Mouse (Mus musculus): ENCODE results near the gene Inpp5k. TPM values are rescaled to one million over a fixed set of nuclear protein-coding genes. Genes with fewer than 3 reads are reported as not detected.

Inpp5k gene
- polyA plus RNA-seq, 1 experiment = 20.7 TPM

DNA sequence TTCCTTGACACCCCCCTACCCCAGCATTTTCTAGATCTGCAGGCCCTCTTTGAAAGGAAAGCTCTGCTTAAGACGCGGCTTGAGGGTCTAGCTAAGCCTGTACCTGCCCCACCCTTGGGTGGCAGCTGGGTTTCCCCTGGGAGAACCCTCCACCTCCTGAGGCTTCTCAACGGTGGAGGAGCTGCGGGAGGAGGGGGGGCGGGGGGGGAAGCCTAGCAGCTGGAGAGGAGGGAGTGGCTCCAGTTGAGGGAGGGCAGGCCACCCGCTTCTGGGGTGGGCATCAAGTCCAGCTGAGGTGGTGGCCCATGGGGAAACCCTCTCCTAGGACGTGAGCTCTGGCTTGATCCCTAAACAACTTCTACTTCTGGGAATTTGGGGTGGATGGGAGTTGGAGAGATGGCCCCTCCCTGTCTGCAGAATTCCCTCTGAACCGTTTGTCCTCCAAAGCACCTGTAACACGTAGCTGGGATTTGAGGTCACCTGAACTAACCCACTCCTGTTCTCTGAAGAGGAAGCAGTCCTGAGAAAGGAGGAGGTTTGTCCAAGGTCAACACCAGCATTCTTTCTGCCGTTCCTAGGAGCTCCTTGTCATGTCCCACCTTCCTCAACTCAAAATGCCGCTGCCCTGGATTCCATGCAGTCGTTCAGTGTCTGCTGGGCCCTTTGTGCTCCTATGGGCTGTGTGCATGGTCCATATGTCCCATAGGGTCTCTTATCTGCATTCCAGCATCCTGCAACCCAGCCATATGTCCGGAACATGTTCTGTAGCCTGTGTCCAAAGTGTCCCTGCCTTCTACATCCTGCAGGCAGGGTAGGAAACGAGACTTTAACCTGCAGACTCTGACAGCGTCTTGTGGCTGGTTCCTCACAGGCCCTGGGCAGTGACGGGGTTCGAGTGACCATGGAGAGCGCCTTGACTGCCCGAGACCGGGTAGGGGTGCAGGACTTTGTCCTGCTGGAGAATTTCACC lies 26.1 kb downstream of the Inpp5k start:
- Histone ChIP-seq H3K4me3 (peak overlapping the region; percentile 65), H3K79me2 (ENCODE audit: control insufficient read depth, insufficient read depth) (peaks cover 23% of the 10 kb centered on the region), H3K36me3 (ENCODE audit: control insufficient read depth, insufficient read depth) (peaks cover 36% of the 10 kb centered on the region), H3ac (ENCODE audit: control insufficient read depth, insufficient read length) (peak overlapping the region; percentile 10), H3K27me3 (ENCODE audit: control insufficient read depth, insufficient read depth, insufficient read length) (no peaks in the 10 kb centered on the region), H3K4me2 (ENCODE audit: low read depth) (peak overlapping the region; percentile 86)
- TF ChIP-seq TCF3 (IDR thresholded peaks at IDR 0.05; ENCODE audit: insufficient read length, low read depth) (no peak), MYOD1 (IDR thresholded peaks at IDR 0.05; ENCODE audit: control insufficient read depth in 1 of 3, insufficient read length in 2 of 3, low read depth in 2 of 3) (peak in 1 of 3 experiments; percentile 49), MYOG (IDR thresholded peaks at IDR 0.05; ENCODE audit: control insufficient read depth in 1 of 3, insufficient read depth in 1 of 3, insufficient read length in 2 of 3, low read depth in 2 of 3) (peak in 1 of 3 experiments; percentile 65)

DNA sequence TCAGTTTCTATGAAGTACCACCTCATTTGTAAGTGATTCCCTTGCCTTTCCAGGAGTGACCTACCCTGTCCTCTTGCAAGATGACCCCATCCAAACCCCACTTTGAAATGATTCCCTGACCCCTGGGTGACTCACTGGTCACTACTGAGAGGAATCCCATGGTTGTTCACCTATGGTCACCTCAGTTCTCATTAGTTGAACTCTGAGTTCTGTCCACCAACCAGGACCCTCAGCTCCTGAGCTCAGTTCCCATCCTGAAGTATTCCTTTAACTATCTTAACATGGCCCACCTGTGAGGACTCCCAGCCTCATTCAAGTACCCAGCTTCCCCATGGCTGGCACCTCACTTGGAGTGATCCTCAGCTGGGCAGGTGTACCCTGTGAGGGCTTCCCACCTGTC lies 27.1 kb downstream of the Inpp5k start:
- Histone ChIP-seq H3K79me2 (ENCODE audit: control insufficient read depth, insufficient read depth) (peaks cover 14% of the 10 kb centered on the region), H3ac (ENCODE audit: control insufficient read depth, insufficient read length) (no peak overlapping the region), H3K36me3 (ENCODE audit: control insufficient read depth, insufficient read depth) (peaks cover 45% of the 10 kb centered on the region), H3K4me2 (ENCODE audit: low read depth) (no peak overlapping the region), H3K4me3 (no peak overlapping the region), H3K27me3 (ENCODE audit: control insufficient read depth, insufficient read depth, insufficient read length) (no peaks in the 10 kb centered on the region)
- TF ChIP-seq SRF (IDR thresholded peaks at IDR 0.05; ENCODE audit: control insufficient read depth, insufficient read length, low read depth) (no peak), POLR2A (IDR thresholded peaks at IDR 0.05; ENCODE audit: insufficient read length, low read depth) (no peak), MYOG (IDR thresholded peaks at IDR 0.05; ENCODE audit: control insufficient read depth in 1 of 3, insufficient read depth in 1 of 3, insufficient read length in 2 of 3, low read depth in 2 of 3) (no peak), TCF3 (IDR thresholded peaks at IDR 0.05; ENCODE audit: insufficient read length, low read depth) (no peak), CEBPB (IDR thresholded peaks at IDR 0.05; ENCODE audit: insufficient read depth, poor library complexity, severe bottlenecking) (no peak), USF1 (IDR thresholded peaks at IDR 0.05; ENCODE audit: low read depth) (no peak), MAX (IDR thresholded peaks at IDR 0.05; ENCODE audit: low read depth) (no peak), MYOD1 (IDR thresholded peaks at IDR 0.05; ENCODE audit: control insufficient read depth in 1 of 3, insufficient read length in 2 of 3, low read depth in 2 of 3) (no peak), TCF12 (IDR thresholded peaks at IDR 0.05; ENCODE audit: insufficient read depth, poor library complexity, severe bottlenecking) (no peak), E2F4 (IDR thresholded peaks at IDR 0.05; ENCODE audit: insufficient read depth) (no peak), POLR2AphosphoS2 (IDR thresholded peaks at IDR 0.05; ENCODE audit: insufficient read length, low read depth) (no peak), REST (IDR thresholded peaks at IDR 0.05; ENCODE audit: insufficient read depth, insufficient read length) (no peak)

DNA sequence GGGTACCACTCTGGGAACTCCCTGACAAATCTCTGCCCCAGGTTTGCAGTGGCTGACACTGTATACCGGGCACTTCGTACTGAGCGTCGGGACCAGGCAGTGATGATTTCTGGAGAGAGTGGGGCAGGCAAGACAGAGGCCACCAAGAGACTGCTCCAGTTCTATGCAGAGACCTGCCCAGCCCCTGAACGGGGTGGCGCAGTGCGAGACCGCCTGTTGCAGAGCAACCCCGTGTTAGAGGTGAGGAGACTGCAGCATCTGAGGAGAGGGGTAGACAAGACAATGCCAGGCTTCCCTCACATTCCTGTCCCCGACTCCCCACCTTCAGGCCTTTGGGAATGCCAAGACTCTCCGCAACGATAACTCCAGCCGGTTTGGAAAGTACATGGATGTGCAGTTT lies 27.5 kb downstream of the Inpp5k start:
- Histone ChIP-seq H3ac (ENCODE audit: control insufficient read depth, insufficient read length) (no peak overlapping the region), H3K36me3 (ENCODE audit: control insufficient read depth, insufficient read depth) (peaks cover 47% of the 10 kb centered on the region), H3K4me2 (ENCODE audit: low read depth) (no peak overlapping the region), H3K27me3 (ENCODE audit: control insufficient read depth, insufficient read depth, insufficient read length) (no peaks in the 10 kb centered on the region), H3K79me2 (ENCODE audit: control insufficient read depth, insufficient read depth) (peaks cover 13% of the 10 kb centered on the region), H3K4me3 (no peak overlapping the region)
- TF ChIP-seq TCF12 (IDR thresholded peaks at IDR 0.05; ENCODE audit: insufficient read depth, poor library complexity, severe bottlenecking) (no peak), POLR2AphosphoS2 (IDR thresholded peaks at IDR 0.05; ENCODE audit: insufficient read length, low read depth) (peak; percentile 29)

DNA sequence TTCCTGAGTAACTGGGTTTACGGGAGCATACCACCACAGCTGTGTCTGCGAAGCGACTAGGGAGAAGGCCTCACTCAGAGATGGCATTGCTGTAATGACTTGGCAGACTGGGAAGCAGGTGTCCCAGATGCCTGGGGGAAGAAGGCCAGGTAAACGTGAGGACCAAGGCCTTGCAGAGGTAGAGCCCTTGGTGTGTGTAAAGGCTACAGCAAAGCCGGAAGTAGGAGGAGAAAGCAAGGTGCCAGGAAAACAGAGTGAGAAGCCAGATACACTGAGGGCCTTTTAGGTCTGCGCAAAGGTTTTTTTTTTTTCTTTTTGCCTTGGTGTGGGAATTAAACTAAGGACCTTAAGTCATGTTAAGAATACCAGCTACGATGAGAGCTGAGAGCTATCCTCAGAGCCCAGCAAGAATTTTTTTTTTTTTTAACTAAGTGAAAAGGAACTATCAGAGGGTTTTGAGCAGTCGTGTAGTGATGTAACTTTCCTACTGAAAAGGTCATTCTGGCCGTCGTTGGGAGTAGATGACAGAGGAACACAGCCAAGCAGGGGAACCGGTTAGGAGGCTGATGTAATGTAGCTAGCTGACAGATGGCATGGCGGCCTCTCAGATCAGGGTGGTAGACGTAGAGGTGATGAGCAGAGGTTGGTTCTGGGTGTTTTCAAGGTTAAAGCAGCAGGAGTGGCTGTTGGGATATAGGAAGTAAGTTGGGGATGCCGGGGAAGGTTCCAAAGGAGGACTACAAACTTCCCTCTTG lies 28.4 kb downstream of the Inpp5k start:
- TF ChIP-seq TCF12 (IDR thresholded peaks at IDR 0.05; ENCODE audit: insufficient read depth, poor library complexity, severe bottlenecking) = no peak
- no peak for TF ChIP-seq USF1 (IDR thresholded peaks at IDR 0.05; ENCODE audit: low read depth)
- no peak for TF ChIP-seq REST (IDR thresholded peaks at IDR 0.05; ENCODE audit: insufficient read depth, insufficient read length)
- TF ChIP-seq SRF (IDR thresholded peaks at IDR 0.05; ENCODE audit: control insufficient read depth, insufficient read length, low read depth) = no peak
- TF ChIP-seq MYOG (IDR thresholded peaks at IDR 0.05; ENCODE audit: control insufficient read depth in 1 of 3, insufficient read depth in 1 of 3, insufficient read length in 2 of 3, low read depth in 2 of 3) = no peak
- no peak for TF ChIP-seq CEBPB (IDR thresholded peaks at IDR 0.05; ENCODE audit: insufficient read depth, poor library complexity, severe bottlenecking)
- no peak for TF ChIP-seq MYOD1 (IDR thresholded peaks at IDR 0.05; ENCODE audit: control insufficient read depth in 1 of 3, insufficient read length in 2 of 3, low read depth in 2 of 3)
- TF ChIP-seq POLR2AphosphoS2 (IDR thresholded peaks at IDR 0.05; ENCODE audit: insufficient read length, low read depth) = no peak
- H3K4me3 ChIP-seq = no peak overlapping the region
- no peak overlapping the region for H3ac ChIP-seq (ENCODE audit: control insufficient read depth, insufficient read length)
- no peaks in the 10 kb centered on the region for H3K27me3 ChIP-seq (ENCODE audit: control insufficient read depth, insufficient read depth, insufficient read length)
- no peak overlapping the region for H3K4me2 ChIP-seq (ENCODE audit: low read depth)
- H3K79me2 ChIP-seq (ENCODE audit: control insufficient read depth, insufficient read depth) = peaks cover 13% of the 10 kb centered on the region
- peaks cover 47% of the 10 kb centered on the region for H3K36me3 ChIP-seq (ENCODE audit: control insufficient read depth, insufficient read depth)
